Mouse (Mus musculus): ENCODE data around the gene Olfr432. TPM values are rescaled to one million over a fixed set of nuclear protein-coding genes. Genes with fewer than 3 reads are reported as not detected.

Gene Olfr432
- polyA plus RNA-seq, 1 experiment from 2014 or later: not detected

GRCm38 (mm10) chr1:174103735-174104134 is 54.7 kb downstream of the Olfr432 start:
- no peak overlapping the region for H3K4me3 ChIP-seq (ENCODE audit: low read length)
- no peaks in the 10 kb centered on the region for H3K27me3 ChIP-seq (ENCODE audit: insufficient read depth, low read length)
- H3K9me3 ChIP-seq (ENCODE audit: low read length): no peaks in the 10 kb centered on the region
- H3K9ac ChIP-seq (replicated peaks; ENCODE audit: low read length): no peak overlapping the region
- H3K4me1 ChIP-seq (ENCODE audit: insufficient read depth, low read length): no peaks in the 10 kb centered on the region
- 55% methylated on average over 2 of the region's 2 CpGs for WGBS
- H3K36me3 ChIP-seq (ENCODE audit: insufficient read depth, low read length): no peaks in the 10 kb centered on the region
- no peak overlapping the region for H3K27ac ChIP-seq (ENCODE audit: low read length)
- H3K4me2 ChIP-seq (replicated peaks; ENCODE audit: low read depth, low read length): no peak overlapping the region
- ATAC-seq (ENCODE audit: low FRiP score, low TSS enrichment): no peak

Other genes starting within 250 kb of the Olfr432 start
- gene Ifi211, start 136.2 kb upstream of the Olfr432 start, polyA plus RNA-seq (2015; fragmentation: Nextera tagmentation; extraction: Ambion mirVana): 0.33 and 0.62 TPM in 2 replicates
- gene Mndal, start 106.7 kb upstream of the Olfr432 start, polyA plus RNA-seq (2015; fragmentation: Nextera tagmentation; extraction: Ambion mirVana): 2.9 and 3.1 TPM in 2 replicates
- 0.66 and 0.92 TPM in 2 replicates for gene Ifi203, start 106.5 kb upstream of the Olfr432 start, polyA plus RNA-seq (2015; fragmentation: Nextera tagmentation; extraction: Ambion mirVana)
- gene Ifi202b, start 66.5 kb upstream of the Olfr432 start, polyA plus RNA-seq (2015; fragmentation: Nextera tagmentation; extraction: Ambion mirVana): not detected in 2 replicates
- gene Ifi205, start 17.4 kb upstream of the Olfr432 start, polyA plus RNA-seq (2015; fragmentation: Nextera tagmentation; extraction: Ambion mirVana): 0.10 and 0.17 TPM in 2 replicates
- 0.05 and 0.06 TPM in 2 replicates for gene Olfr433, start 8.5 kb upstream of the Olfr432 start, polyA plus RNA-seq (2015; fragmentation: Nextera tagmentation; extraction: Ambion mirVana)
- not detected in 2 replicates for gene Olfr430, start 17.4 kb downstream of the Olfr432 start, polyA plus RNA-seq (2015; fragmentation: Nextera tagmentation; extraction: Ambion mirVana)
- gene Olfr429, start 35.1 kb downstream of the Olfr432 start, polyA plus RNA-seq (2015; fragmentation: Nextera tagmentation; extraction: Ambion mirVana): not detected in 2 replicates
- gene Olfr427, start 47.7 kb downstream of the Olfr432 start, polyA plus RNA-seq (2015; fragmentation: Nextera tagmentation; extraction: Ambion mirVana): not detected in 2 replicates
- not detected in 2 replicates for gene Olfr231, start 72.0 kb downstream of the Olfr432 start, polyA plus RNA-seq (2015; fragmentation: Nextera tagmentation; extraction: Ambion mirVana)
- not detected in 2 replicates for gene Olfr424, start 82.3 kb downstream of the Olfr432 start, polyA plus RNA-seq (2015; fragmentation: Nextera tagmentation; extraction: Ambion mirVana)
- gene Olfr420, start 106.4 kb downstream of the Olfr432 start, polyA plus RNA-seq (2015; fragmentation: Nextera tagmentation; extraction: Ambion mirVana): not detected in 2 replicates
- 0.22 and 0.48 TPM in 2 replicates for gene Spta1, start 123.6 kb downstream of the Olfr432 start, polyA plus RNA-seq (2015; fragmentation: Nextera tagmentation; extraction: Ambion mirVana)
- gene Olfr419, start 202.9 kb downstream of the Olfr432 start, polyA plus RNA-seq (2015; fragmentation: Nextera tagmentation; extraction: Ambion mirVana): not detected in 2 replicates